Mouse (Mus musculus): ENCODE data around the gene Gm5134. TPM values are rescaled to one million over a fixed set of nuclear protein-coding genes. Genes with fewer than 3 reads are reported as not detected.

Gm5134 gene
- total RNA-seq, 2 experiments from 2014 or later = not detected

DNA sequence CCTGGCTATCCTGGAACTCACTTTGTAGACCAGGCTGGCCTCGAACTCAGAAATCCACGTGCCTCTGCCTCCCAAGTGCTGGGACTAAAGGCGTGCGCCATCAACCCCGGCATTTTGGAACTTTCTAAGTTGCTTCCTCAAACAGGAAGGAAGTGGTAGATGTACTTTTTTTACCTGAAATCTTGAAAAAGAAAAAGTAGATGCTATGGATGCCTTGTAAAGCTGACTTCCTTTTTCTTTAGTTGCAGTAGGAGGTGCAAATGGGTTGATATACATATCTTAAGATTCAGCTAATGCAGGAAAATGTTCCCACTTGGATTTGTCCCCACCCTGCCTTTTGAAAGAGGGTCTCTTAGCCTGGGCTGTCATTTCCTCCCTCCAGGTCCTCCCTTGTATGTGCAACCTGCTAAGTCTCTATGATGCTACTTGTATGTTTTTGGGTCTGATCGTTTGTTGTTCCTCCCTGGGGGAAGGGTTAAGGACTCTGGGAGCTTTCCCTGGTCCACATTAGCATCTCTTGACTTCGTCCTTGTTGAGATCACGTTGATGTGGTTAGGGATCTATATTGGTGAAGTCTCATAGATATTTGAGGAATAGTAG lies 79.8 kb downstream of the Gm5134 start:
- DNase-seq = no peak

GRCm38 (mm10) chr10:76035277-76035676 lies 81.0 kb downstream of the Gm5134 start:
- no peak for DNase-seq

- no peak for DNase-seq
These were observed 82.6 kb downstream of the Gm5134 start for GRCm38 (mm10) chr10:76036962-76037361.

DNA sequence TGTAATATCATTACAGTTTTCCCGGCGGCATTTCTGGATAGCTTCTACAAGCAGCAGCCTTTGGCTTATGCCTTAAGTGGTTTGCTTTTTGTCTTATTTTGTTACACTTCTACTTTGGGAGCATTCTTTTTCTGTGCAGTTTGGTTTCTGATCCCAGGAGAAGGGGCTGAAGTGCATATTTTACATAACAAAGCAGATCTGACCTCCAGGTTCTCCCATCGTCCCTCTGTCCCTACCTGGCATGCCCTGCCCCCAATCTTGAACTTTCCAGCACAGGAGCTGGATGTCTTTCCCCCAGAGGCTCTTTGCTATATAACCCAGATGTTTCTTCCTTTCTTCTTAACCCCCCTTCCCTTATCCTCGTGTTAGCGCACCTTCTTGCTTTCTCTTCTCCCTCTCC lies 91.0 kb downstream of the Gm5134 start:
- DNase-seq = no peak

GRCm38 (mm10) chr10:76046754-76047153 lies 92.4 kb downstream of the Gm5134 start:
- no peak for DNase-seq

DNA sequence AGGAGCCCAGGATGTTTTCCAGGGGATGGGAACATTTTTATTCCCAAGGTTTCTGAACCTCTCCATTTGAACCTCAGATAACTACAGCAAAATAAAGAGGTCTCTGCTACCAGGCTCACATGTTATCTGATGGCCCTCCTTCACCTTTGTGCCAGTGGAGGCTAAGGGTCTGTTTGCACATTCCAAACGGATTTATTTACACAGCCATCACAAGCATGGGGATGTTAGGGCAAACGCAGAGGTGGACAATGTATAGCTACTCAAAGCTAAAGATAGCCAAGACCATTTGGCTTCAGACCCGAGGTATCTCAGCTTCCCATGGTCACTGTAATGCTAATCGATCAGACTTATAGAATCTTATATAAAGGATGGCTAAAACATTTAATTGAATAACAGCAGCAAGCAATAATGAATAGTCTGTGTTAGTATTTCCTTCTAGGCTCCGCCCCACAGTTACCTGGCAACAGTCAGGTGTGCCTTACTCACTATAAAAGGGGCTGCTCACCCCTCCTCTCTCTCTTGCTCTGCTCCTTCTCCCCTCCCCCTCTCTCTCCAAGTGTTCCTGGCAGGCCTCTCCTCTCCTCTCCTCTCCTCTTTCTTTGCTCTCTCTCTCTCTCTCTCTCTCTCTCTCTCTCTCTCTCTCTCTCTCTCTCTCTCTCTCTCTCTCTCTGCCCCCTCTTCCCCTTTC lies 93.0 kb downstream of the Gm5134 start:
- no peak for DNase-seq

GRCm38 (mm10) chr10:76048967-76049366 lies 94.7 kb downstream of the Gm5134 start:
- no peak for DNase-seq

DNA sequence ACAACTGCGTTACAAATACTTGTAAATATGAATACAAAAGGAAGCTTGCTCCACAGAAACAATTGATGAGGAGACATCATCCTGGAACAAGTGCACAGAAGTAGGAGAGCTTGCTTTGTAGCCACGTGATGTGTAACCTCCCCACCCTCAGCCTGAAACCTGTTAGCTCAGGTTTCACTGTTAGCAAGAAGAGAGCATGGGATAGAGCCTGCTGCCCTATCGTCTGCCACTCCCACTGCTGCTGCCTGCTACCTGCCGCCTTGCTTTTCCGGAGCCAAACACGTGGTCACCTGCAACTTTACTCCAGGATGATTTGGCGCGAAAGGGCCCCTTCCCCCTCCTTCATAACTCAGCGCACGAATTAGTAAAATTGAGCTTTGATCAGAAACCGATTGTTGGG lies 97.5 kb downstream of the Gm5134 start:
- DNase-seq = no peak

Small RNAs within 50 kb of the gene (microRNA-seq; reads per million reads assigned to microRNA genes)
- 0 reads per million in 2 experiments for gene Mir6409

Other genes starting within 250 kb of the Gm5134 start
- gene Cabin1, start 190.2 kb upstream of the Gm5134 start, total RNA-seq (2021) = 10 to 100 TPM; 11.7 to 18.7 TPM
- gene Ddt, start 181.1 kb upstream of the Gm5134 start, total RNA-seq (2021) = 10 to 100 TPM; 26.9 to 35.6 TPM
- gene Gm20441, start 173.6 kb upstream of the Gm5134 start, total RNA-seq (2021) = not detected
- gene Gstt3, start 173.1 kb upstream of the Gm5134 start, total RNA-seq (2021) = 1 to 10 TPM; 6.0 to 6.3 TPM
- gene Gstt1, start 155.9 kb upstream of the Gm5134 start, total RNA-seq (2021) = 10 to 100 TPM; 12.0 to 12.5 TPM
- gene Gstt4, start 132.0 kb upstream of the Gm5134 start, total RNA-seq (2021) = not detected
- gene Gstt2, start 117.1 kb upstream of the Gm5134 start, total RNA-seq (2021) = 1 to 10 TPM; 7.1 to 8.4 TPM
- 100 to 1,000 TPM; 146 to 148 TPM for gene Mif, start 94.3 kb upstream of the Gm5134 start, total RNA-seq (2021)
- gene Derl3, start 61.1 kb upstream of the Gm5134 start, total RNA-seq (2021) = under 1 TPM in 1 of 2 experiments, not detected in 1; 0.27 TPM
- gene Smarcb1, start 32.9 kb upstream of the Gm5134 start, total RNA-seq (2021) = 10 to 100 TPM; 30.5 to 39.1 TPM
- 100 to 1,000 TPM; 592 to 715 TPM for gene Chchd10, start 21.4 kb upstream of the Gm5134 start, total RNA-seq (2021)
- 1 to 10 TPM; 5.1 to 7.4 TPM for gene Mmp11, start 18.0 kb upstream of the Gm5134 start, total RNA-seq (2021)
- gene Gm867, start 13.8 kb upstream of the Gm5134 start, total RNA-seq (2021) = under 1 TPM in 1 of 2 experiments, not detected in 1; 0.27 TPM
- gene Vpreb3, start 11.5 kb upstream of the Gm5134 start, total RNA-seq (2021) = 1 to 10 TPM in 1 of 2 experiments, not detected in 1; 1.1 TPM
- 10 to 100 TPM in 1 of 2 experiments, 1 to 10 TPM in 1; 9.5 to 10.3 TPM for gene Zfp280b, start 78.1 kb downstream of the Gm5134 start, total RNA-seq (2021)
- gene Slc5a4b, start 156.4 kb downstream of the Gm5134 start, total RNA-seq (2021) = not detected
- gene Slc5a4a, start 192.9 kb downstream of the Gm5134 start, total RNA-seq (2021) = not detected

Measured in gastrocnemius, postnatal 10 days (tissue).